Mouse (Mus musculus) ES-Bruce4 (cell line): Measurements from ENCODE around the gene Ttll5.

Source experiments
- CTCF ChIP-seq: IDR thresholded peaks from one replicate; pipeline ENCODE4 v1.8.1; 2011; ENCODE audit warnings: low read depth, low read length
- EP300 ChIP-seq: IDR thresholded peaks from 2 replicates; pipeline ENCODE4 v1.6.1; 2011; ENCODE audit warnings: low read depth, low read length; ENCODE audit not compliant: insufficient read depth
- POLR2A ChIP-seq: IDR thresholded peaks from one replicate; pipeline ENCODE4 v1.8.1; 2011; ENCODE audit warnings: low read length; ENCODE audit not compliant: insufficient read depth

DNA sequence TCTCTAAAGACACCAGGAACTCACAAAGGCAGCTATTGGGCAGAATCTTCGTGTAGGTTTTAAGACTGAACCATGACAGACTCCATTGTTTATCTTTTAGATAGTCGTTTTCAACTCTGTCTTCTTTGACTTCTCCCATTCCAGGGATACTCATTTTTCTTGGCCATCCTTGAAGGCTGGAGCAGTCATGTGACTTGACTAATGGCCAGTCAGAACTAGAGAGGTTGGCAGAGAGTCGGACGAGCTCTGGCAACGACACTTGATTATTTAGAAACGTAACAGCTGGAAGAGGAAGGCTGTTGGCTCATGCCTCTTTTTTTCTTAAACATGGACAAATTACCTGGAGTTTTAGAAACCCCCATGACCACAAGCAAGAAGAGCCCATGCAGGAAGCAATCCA is 234.9 kb downstream of the Ttll5 start:
- TF ChIP-seq CTCF (no peak), POLR2A (no peak), EP300 (no peak)
